Mouse (Mus musculus): Measurements from ENCODE around the gene Zglp1.
"Not testable (repeated sequence)": the region's sequence is repeated elsewhere in the genome, so short reads cannot be mapped to it uniquely, and the experiment has no call there.

Zglp1 gene

GRCm38 (mm10) chr9:21072641-21073040 lies 5.7 kb upstream of the Zglp1 start:
- DNase-seq (ENCODE audit: low spot score): no peak

GRCm38 (mm10) chr9:21062928-21063327 lies 4.0 kb downstream of the Zglp1 start:
- DNase-seq (ENCODE audit: low spot score): no peak

GRCm38 (mm10) chr9:21051578-21051977 lies 15.3 kb downstream of the Zglp1 start:
- no peak for DNase-seq (ENCODE audit: low spot score)

- no peak for DNase-seq (ENCODE audit: low spot score)
Measured at GRCm38 (mm10) chr9:21045235-21045634, 21.7 kb downstream of the Zglp1 start.

- DNase-seq (ENCODE audit: low spot score): not testable (repeated sequence)
Measured at GRCm38 (mm10) chr9:21044785-21045184, 22.1 kb downstream of the Zglp1 start.

- no peak for DNase-seq (ENCODE audit: low spot score)
Measured at GRCm38 (mm10) chr9:21043563-21043962, 23.3 kb downstream of the Zglp1 start.

GRCm38 (mm10) chr9:21041308-21041707 lies 25.6 kb downstream of the Zglp1 start:
- no peak for DNase-seq (ENCODE audit: low spot score)

- no peak for DNase-seq (ENCODE audit: low spot score)
Measured at GRCm38 (mm10) chr9:21039779-21040178, 27.1 kb downstream of the Zglp1 start.

GRCm38 (mm10) chr9:21037481-21037891 lies 29.4 kb downstream of the Zglp1 start:
- no peak for DNase-seq (ENCODE audit: low spot score)

- no peak for DNase-seq (ENCODE audit: low spot score)
Measured at GRCm38 (mm10) chr9:21036666-21037065, 30.2 kb downstream of the Zglp1 start.

- DNase-seq (ENCODE audit: low spot score): no peak
Measured at GRCm38 (mm10) chr9:21036161-21036560, 30.7 kb downstream of the Zglp1 start.

- DNase-seq (ENCODE audit: low spot score): no peak
Measured at GRCm38 (mm10) chr9:21035586-21035985, 31.3 kb downstream of the Zglp1 start.

GRCm38 (mm10) chr9:21034481-21035085 lies 32.3 kb downstream of the Zglp1 start:
- DNase-seq (ENCODE audit: low spot score): no peak

- DNase-seq (ENCODE audit: low spot score): no peak
Measured at GRCm38 (mm10) chr9:21033136-21033535, 33.8 kb downstream of the Zglp1 start.

GRCm38 (mm10) chr9:21032491-21032890 lies 34.4 kb downstream of the Zglp1 start:
- no peak for DNase-seq (ENCODE audit: low spot score)

GRCm38 (mm10) chr9:21031896-21032351 lies 35.0 kb downstream of the Zglp1 start, which contains the start of gene Icam5:
Gene Icam5, plus strand, starts transcription at chr9:21032073.
- DNase-seq (ENCODE audit: low spot score): no peak

GRCm38 (mm10) chr9:21031251-21031895 lies 35.5 kb downstream of the Zglp1 start:
- DNase-seq (ENCODE audit: low spot score): no peak

GRCm38 (mm10) chr9:21030781-21031250 lies 36.1 kb downstream of the Zglp1 start:
- peak; percentile 78 for DNase-seq (ENCODE audit: low spot score)

GRCm38 (mm10) chr9:21030055-21030600 lies 36.8 kb downstream of the Zglp1 start:
- no peak for DNase-seq (ENCODE audit: low spot score)

- no peak for DNase-seq (ENCODE audit: low spot score)
Measured at GRCm38 (mm10) chr9:21029291-21030054, 37.4 kb downstream of the Zglp1 start, which contains the start of gene Icam4. Gene Icam4, plus strand, starts transcription at chr9:21029373.

- DNase-seq (ENCODE audit: low spot score): no peak
Measured at GRCm38 (mm10) chr9:21028560-21029110, 38.3 kb downstream of the Zglp1 start.

- DNase-seq (ENCODE audit: low spot score): no peak
Measured at GRCm38 (mm10) chr9:21027774-21028290, 39.1 kb downstream of the Zglp1 start.
